Mouse (Mus musculus) liver, embryonic 12.5 days (tissue): ENCODE measurements at regions not wholly inside any gene's neighbourhood (a gene's known extent, or its start where the extent isn't known, plus 50 kb on each side); places are given as distances from the start of the nearest gene placed in this dataset.

Experiments
- ATAC-seq: fragments of 200-750 bp; cut with Nextera tagmentation; 2 replicates; pipeline ENCODE4 v1.8.0; 2017; ENCODE audit warnings: moderate number of reproducible peaks, mild to moderate bottlenecking, moderate library complexity
- H3K27ac ChIP-seq: fragments of 300-500 bp; sonication (generic); 2 replicates; pipeline ENCODE4 v1.5.1; 2016; ENCODE audit warnings: mild to moderate bottlenecking
- H3K27me3 ChIP-seq: fragments of 300-500 bp; sonication (generic); replicated peaks from 2 replicates; pipeline ENCODE4 v1.6.1; 2016; ENCODE audit warnings: mild to moderate bottlenecking, moderate library complexity
- H3K36me3 ChIP-seq: fragments of 300-500 bp; sonication (generic); 2 replicates; pipeline ENCODE4 v1.6.1; 2016; ENCODE audit warnings: mild to moderate bottlenecking, moderate library complexity
- H3K4me1 ChIP-seq: fragments of 300-500 bp; sonication (generic); 2 replicates; pipeline ENCODE4 v1.6.1; 2016
- H3K4me2 ChIP-seq: fragments of 300-500 bp; sonication (generic); 2 replicates; pipeline ENCODE4 v1.6.1; 2016; ENCODE audit warnings: mild to moderate bottlenecking, moderate library complexity
- H3K4me3 ChIP-seq: fragments of 300-500 bp; sonication (generic); 2 replicates; pipeline ENCODE4 v1.5.1; 2016; ENCODE audit warnings: mild to moderate bottlenecking, moderate library complexity
- H3K9ac ChIP-seq: fragments of 300-500 bp; sonication (generic); 2 replicates; pipeline ENCODE4 v1.6.1; 2016; ENCODE audit warnings: mild to moderate bottlenecking, moderate library complexity
- H3K9me3 ChIP-seq: fragments of 300-500 bp; sonication (generic); replicated peaks from 2 replicates; pipeline ENCODE4 v1.6.1; 2016; ENCODE audit warnings: mild to moderate bottlenecking, moderate library complexity
- WGBS: fragments of 180-500 bp; shearing (Covaris S2); methylation state at CpG from one replicate; pipeline ENCODE4 v1.1.7; 2016; ENCODE audit not compliant: insufficient replicate concordance; 5-methylcytosine and 5-hydroxymethylcytosine counted together

GRCm38 (mm10) chr3:82620418-82621003 is 72.6 kb upstream of the Npy2r start:
- Histone ChIP-seq H3K27me3 (no peaks in the 10 kb centered on the region), H3K9me3 (no peaks in the 10 kb centered on the region), H3K4me3 (no peak overlapping the region), H3K4me1 (no peaks in the 10 kb centered on the region), H3K36me3 (no peaks in the 10 kb centered on the region), H3K9ac (no peak overlapping the region), H3K4me2 (no peak overlapping the region), H3K27ac (no peak overlapping the region)
- WGBS = 58% methylated on average over 3 of the region's 3 CpGs
- ATAC-seq = no peak

GRCm38 (mm10) chr3:82619371-82619770 is 71.5 kb upstream of the Npy2r start:
- no peak for ATAC-seq
- 66% methylated on average over 5 of the region's 5 CpGs for WGBS

GRCm38 (mm10) chr3:82601880-82602279 is 54.0 kb upstream of the Npy2r start:
- H3K4me2 ChIP-seq = no peak overlapping the region
- H3K4me3 ChIP-seq = no peak overlapping the region
- WGBS = 65% methylated on average over 4 of the region's 4 CpGs
- H3K36me3 ChIP-seq = no peaks in the 10 kb centered on the region
- no peak for ATAC-seq
- no peaks in the 10 kb centered on the region for H3K9me3 ChIP-seq
- no peaks in the 10 kb centered on the region for H3K27me3 ChIP-seq
- no peak overlapping the region for H3K9ac ChIP-seq
- no peak overlapping the region for H3K27ac ChIP-seq
- no peaks in the 10 kb centered on the region for H3K4me1 ChIP-seq

More at GRCm38 (mm10) chr3:82619371-82619770, 71.5 kb upstream of the Npy2r start:
- H3K9me3 ChIP-seq = no peaks in the 10 kb centered on the region
- no peaks in the 10 kb centered on the region for H3K27me3 ChIP-seq
- H3K4me2 ChIP-seq = no peak overlapping the region
- no peaks in the 10 kb centered on the region for H3K4me1 ChIP-seq
- no peaks in the 10 kb centered on the region for H3K36me3 ChIP-seq
- no peak overlapping the region for H3K27ac ChIP-seq
- H3K4me3 ChIP-seq = no peak overlapping the region
- no peak overlapping the region for H3K9ac ChIP-seq

DNA sequence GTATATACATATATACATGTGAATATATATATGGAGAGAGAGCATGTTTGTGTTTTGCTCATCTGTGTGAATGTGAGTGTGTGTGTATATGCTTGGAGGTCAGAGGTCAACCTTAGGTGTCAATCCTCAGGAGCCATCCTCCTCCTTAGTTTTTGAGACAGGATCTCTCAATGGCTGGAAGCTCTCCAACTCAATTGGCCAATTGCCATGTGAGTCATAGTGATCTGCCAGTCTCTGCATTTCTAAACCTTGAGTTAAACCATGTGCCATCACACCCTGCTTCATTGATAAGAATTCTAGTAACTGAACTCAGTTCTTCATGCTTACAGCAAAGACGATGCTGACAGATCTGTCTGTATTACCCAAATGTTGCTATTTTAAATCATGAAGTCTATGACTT is 50.8 kb upstream of the Npy2r start:
- no peaks in the 10 kb centered on the region for H3K27me3 ChIP-seq
- H3K4me3 ChIP-seq = no peak overlapping the region
- H3K4me1 ChIP-seq = no peaks in the 10 kb centered on the region
- no peak overlapping the region for H3K27ac ChIP-seq
- no peaks in the 10 kb centered on the region for H3K36me3 ChIP-seq
- H3K4me2 ChIP-seq = no peak overlapping the region
- no peak for ATAC-seq
- no peaks in the 10 kb centered on the region for H3K9me3 ChIP-seq
- no peak overlapping the region for H3K9ac ChIP-seq
- 60% methylated on average over 1 of the region's 1 CpGs for WGBS
